Comparison of ENCODE assay signal across 21 mouse cellular contexts in the genomic region with DNA sequence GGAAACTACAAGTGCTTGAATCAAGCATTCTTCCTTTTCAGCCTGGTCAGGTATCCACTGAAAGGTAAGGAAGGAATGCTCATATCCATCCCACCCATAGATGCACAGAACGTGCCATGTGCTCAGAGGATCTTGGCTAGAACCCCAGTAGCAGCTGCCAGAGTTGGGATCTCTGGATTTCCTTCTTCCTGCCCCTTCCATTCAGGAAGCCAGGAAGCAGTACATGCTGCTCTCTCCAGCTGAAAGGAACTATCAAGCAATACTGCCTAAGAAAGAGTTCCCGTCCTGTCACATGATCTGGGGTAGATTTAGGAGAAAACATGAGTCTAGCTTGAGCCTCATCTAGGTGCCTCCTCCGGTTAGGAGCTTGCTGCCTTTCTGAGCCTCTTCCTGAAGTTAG.
DNase-seq lines count a peak whose midpoint lies in the region; ATAC-seq and TF ChIP-seq lines count a peak whose summit lies in the region.
"Had no signal": no experiment of that assay in that cellular context is flagged by ENCODE, and none has a peak within 500 bp of the region (broad histone marks: within the 10 kb centered on the region; RNA-seq: fewer than 3 reads in every experiment).

No protein-coding gene starts in this region.

- ATAC-seq in heart, postnatal 0 days (ENCODE audit: insufficient read depth, low read depth), result no peak
- ATAC-seq in lung, embryonic 16.5 days (ENCODE audit: low read depth), result peak; percentile 61
- ATAC-seq: activated CD4-positive, CD25-positive, alpha-beta regulatory T cell, adult 4 months; forebrain, embryonic 15.5 days had no signal

- no peaks in the 10 kb centered on the region for H3K27me3 ChIP-seq in heart, postnatal 0 days (ENCODE audit: control insufficient read depth, insufficient read depth, low read length)
- H3K27me3 ChIP-seq in lung, embryonic 16.5 days (ENCODE audit: control insufficient read depth, insufficient read depth, low read depth, low read length), result no peaks in the 10 kb centered on the region
- H3K27me3 ChIP-seq: embryonic facial prominence, embryonic 12.5 days; forebrain, embryonic 15.5 days; heart, embryonic 15.5 days; hindbrain, embryonic 12.5 days had no signal

- no peaks in the 10 kb centered on the region for H3K36me3 ChIP-seq in heart, postnatal 0 days (replicated peaks; ENCODE audit: control insufficient read depth, insufficient read depth, low read length)
- H3K36me3 ChIP-seq in lung, embryonic 16.5 days (ENCODE audit: control insufficient read depth, insufficient read depth, low read length), result no peaks in the 10 kb centered on the region
- H3K36me3 ChIP-seq: embryonic facial prominence, embryonic 12.5 days; forebrain, embryonic 15.5 days; heart, embryonic 15.5 days; hindbrain, embryonic 12.5 days had no signal

- no peak overlapping the region for H3K27ac ChIP-seq in heart, postnatal 0 days (ENCODE audit: low read depth)
- H3K27ac ChIP-seq in lung, embryonic 16.5 days (ENCODE audit: low read length), result no peak overlapping the region
- H3K27ac ChIP-seq: embryonic facial prominence, embryonic 12.5 days; forebrain, embryonic 15.5 days; heart, adult 2 months; heart, embryonic 15.5 days; hindbrain, embryonic 12.5 days had no signal

- peak; percentile 20 for DNase-seq in heart, postnatal 0 days (ENCODE audit: low spot score)
- no peak for DNase-seq in heart, postnatal 14 days
- peak; percentile 21 for DNase-seq in kidney, postnatal 14 days
- no peak for DNase-seq in kidney, adult 18-20 months
- DNase-seq in lung, postnatal 4 days, result no peak
- DNase-seq in ZHBTc4 (ENCODE audit: low read depth, low spot score), result peak; percentile 26
- DNase-seq in left cerebral cortex, postnatal 36 days (ENCODE audit: low spot score in 2 of 2), result no peak
- DNase-seq: adrenal gland, postnatal 14 days; cerebellum, adult 11-12 months; cerebellum, adult 9-10 months; cerebellum, postnatal 25 days; gastrocnemius, postnatal 10 days; heart, adult 2 months; heart, postnatal 4 days had no signal

- H3K4me1 ChIP-seq in heart, postnatal 0 days (ENCODE audit: control insufficient read depth, insufficient read depth), result no peaks in the 10 kb centered on the region
- peaks cover 3% of the 10 kb centered on the region; the same call in 1 of the 2 replicates for H3K4me1 ChIP-seq in lung, embryonic 16.5 days (replicated peaks; ENCODE audit: control insufficient read depth, insufficient read depth, low read length)
- H3K4me1 ChIP-seq: embryonic facial prominence, embryonic 12.5 days; forebrain, embryonic 15.5 days; hindbrain, embryonic 12.5 days had no signal

- no peak for TF ChIP-seq CTCF in heart, postnatal 0 days (IDR thresholded peaks at IDR 0.05; ENCODE audit: low read depth)

- WGBS in heart, postnatal 0 days, result 56% methylated on average over 3 of the region's 3 CpGs
- 67% methylated on average over 3 of the region's 3 CpGs for WGBS in lung, embryonic 16.5 days

- no peaks in the 10 kb centered on the region for H3K9me3 ChIP-seq in heart, postnatal 0 days (replicated peaks; ENCODE audit: control insufficient read depth, low read length)
- H3K9me3 ChIP-seq in lung, embryonic 16.5 days (ENCODE audit: control insufficient read depth, low read length), result no peaks in the 10 kb centered on the region
- H3K9me3 ChIP-seq: embryonic facial prominence, embryonic 12.5 days; forebrain, embryonic 15.5 days; heart, embryonic 15.5 days; hindbrain, embryonic 12.5 days had no signal

- H3K4me2 ChIP-seq in heart, postnatal 0 days (ENCODE audit: low read depth, low read length), result no peak overlapping the region
- H3K4me2 ChIP-seq in lung, embryonic 16.5 days (ENCODE audit: low read depth, low read length), result no peak overlapping the region
- H3K4me2 ChIP-seq: embryonic facial prominence, embryonic 12.5 days; forebrain, embryonic 15.5 days; heart, embryonic 11.5 days; heart, embryonic 15.5 days; hindbrain, embryonic 12.5 days had no signal

- intact Hi-C loops in heart, postnatal 14 days (cut with DNase I), result no loop called here
- intact Hi-C loops in left cerebral cortex, postnatal 36 days (cut with DNase I), result no loop called here

- H3K9ac ChIP-seq in heart, postnatal 0 days (replicated peaks; ENCODE audit: low read depth, low read length), result no peak overlapping the region
- H3K9ac ChIP-seq in lung, embryonic 16.5 days (ENCODE audit: low read length), result no peak overlapping the region
- H3K9ac ChIP-seq: embryonic facial prominence, embryonic 12.5 days; forebrain, embryonic 15.5 days; heart, embryonic 15.5 days; hindbrain, embryonic 12.5 days had no signal

- H3K4me3 ChIP-seq in heart, postnatal 0 days (ENCODE audit: low read depth, low read length), result no peak overlapping the region
- H3K4me3 ChIP-seq in lung, embryonic 16.5 days (ENCODE audit: low read length), result no peak overlapping the region
- H3K4me3 ChIP-seq: embryonic facial prominence, embryonic 12.5 days; forebrain, embryonic 15.5 days; heart, adult 2 months; heart, embryonic 15.5 days; hindbrain, embryonic 12.5 days had no signal

- no peak for TF ChIP-seq EP300 in heart, postnatal 0 days (IDR thresholded peaks at IDR 0.05; ENCODE audit: low read depth)

Comparison
In these comparisons a context has a peak if more than half of its experiments do, and no peak if none do; other contexts are left out.
1. DNase-seq: peak in heart, postnatal 0 days (single experiment), kidney, postnatal 14 days (single experiment) and ZHBTc4 (single experiment); none in heart, postnatal 14 days (0 of 2), kidney, adult 18-20 months (single experiment), lung, postnatal 4 days (0 of 2) and left cerebral cortex, postnatal 36 days (0 of 2).